Mouse (Mus musculus) MEL-GATA-1-ER (cell line): ENCODE measurements around the gene Tnfsf15.

Experiments used
- DNase-seq: peaks from one replicate; pipeline ENCODE4 v3.0.0-alpha.2; 2012; ENCODE audit warnings: low read depth; ENCODE audit errors: extremely low read depth

Gene Tnfsf15

GRCm38 (mm10) chr4:63744693-63745171 is at the start of gene Tnfsf15:
Gene Tnfsf15 (minus strand): TSS chr4:63745113.
- DNase-seq, result no peak

- DNase-seq, result no peak
These were observed 47.4 kb upstream of the Tnfsf15 start for GRCm38 (mm10) chr4:63792328-63792727.

- DNase-seq, result no peak
These were observed 40.6 kb upstream of the Tnfsf15 start for GRCm38 (mm10) chr4:63785466-63785865.

- DNase-seq, result no peak
These were observed 38.9 kb upstream of the Tnfsf15 start for GRCm38 (mm10) chr4:63783826-63784225.

GRCm38 (mm10) chr4:63782970-63783613 is 38.2 kb upstream of the Tnfsf15 start:
- DNase-seq, result no peak

GRCm38 (mm10) chr4:63777223-63777622 is 32.3 kb upstream of the Tnfsf15 start:
- no peak for DNase-seq

GRCm38 (mm10) chr4:63773306-63774090 is 28.6 kb upstream of the Tnfsf15 start:
- no peak for DNase-seq

- DNase-seq, result no peak
These were observed 27.6 kb upstream of the Tnfsf15 start for GRCm38 (mm10) chr4:63772514-63772913.

GRCm38 (mm10) chr4:63771291-63771690 is 26.4 kb upstream of the Tnfsf15 start:
- no peak for DNase-seq

- DNase-seq, result no peak
These were observed 24.2 kb upstream of the Tnfsf15 start for GRCm38 (mm10) chr4:63769161-63769560.

- no peak for DNase-seq
These were observed 20.1 kb upstream of the Tnfsf15 start for GRCm38 (mm10) chr4:63765050-63765449.

- no peak for DNase-seq
These were observed 15.0 kb upstream of the Tnfsf15 start for GRCm38 (mm10) chr4:63759931-63760330.

GRCm38 (mm10) chr4:63757527-63758154 is 12.7 kb upstream of the Tnfsf15 start:
- no peak for DNase-seq

GRCm38 (mm10) chr4:63756072-63756471 is 11.2 kb upstream of the Tnfsf15 start:
- DNase-seq, result no peak

GRCm38 (mm10) chr4:63754467-63755020 is 9.6 kb upstream of the Tnfsf15 start:
- DNase-seq, result no peak

- no peak for DNase-seq
These were observed 8.9 kb upstream of the Tnfsf15 start for GRCm38 (mm10) chr4:63753855-63754254.

GRCm38 (mm10) chr4:63752687-63753523 is 8.0 kb upstream of the Tnfsf15 start:
- no peak for DNase-seq

GRCm38 (mm10) chr4:63748061-63748730 is 3.3 kb upstream of the Tnfsf15 start:
- DNase-seq, result no peak

- DNase-seq, result no peak
These were observed 358 bp upstream of the Tnfsf15 start for GRCm38 (mm10) chr4:63745271-63745670.

GRCm38 (mm10) chr4:63743660-63744059 is 1.3 kb downstream of the Tnfsf15 start:
- no peak for DNase-seq
